Mouse (Mus musculus): ENCODE measurements around the gene Taf12.

DNA sequence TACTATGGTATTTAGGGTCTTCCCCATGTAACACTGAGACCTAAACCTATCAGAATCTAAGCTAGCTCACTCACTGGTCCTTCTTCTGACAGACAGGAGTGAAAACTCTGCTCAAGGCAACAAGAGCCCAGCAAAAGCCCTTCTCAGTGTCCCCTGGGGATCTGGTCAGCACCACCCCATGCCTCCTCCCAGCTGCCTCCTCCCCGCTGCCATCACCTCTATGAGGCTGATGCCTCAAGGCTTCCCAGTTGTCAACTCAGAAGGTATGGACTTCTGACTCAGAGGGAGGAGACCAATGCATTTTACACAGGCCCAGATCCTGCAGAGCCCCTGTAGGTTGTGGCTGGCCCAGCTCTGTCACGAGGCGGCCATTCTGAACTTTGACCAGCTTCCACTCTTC is 67.3 kb downstream of the Taf12 start:
- TF ChIP-seq POLR2A (IDR thresholded peaks at IDR 0.05; ENCODE audit: insufficient read length, low read depth) (no peak), CEBPB (IDR thresholded peaks at IDR 0.05; ENCODE audit: insufficient read depth, poor library complexity, severe bottlenecking) (no peak), E2F4 (IDR thresholded peaks at IDR 0.05; ENCODE audit: insufficient read depth) (no peak), TCF12 (IDR thresholded peaks at IDR 0.05; ENCODE audit: insufficient read depth, poor library complexity, severe bottlenecking) (no peak), SRF (IDR thresholded peaks at IDR 0.05; ENCODE audit: control insufficient read depth, insufficient read length, low read depth) (no peak), POLR2AphosphoS2 (IDR thresholded peaks at IDR 0.05; ENCODE audit: insufficient read length, low read depth) (no peak), USF1 (IDR thresholded peaks at IDR 0.05; ENCODE audit: low read depth) (no peak), MAX (IDR thresholded peaks at IDR 0.05; ENCODE audit: low read depth) (no peak), MYOG (IDR thresholded peaks at IDR 0.05; ENCODE audit: control insufficient read depth in 1 of 3, insufficient read depth in 1 of 3, insufficient read length in 2 of 3, low read depth in 2 of 3) (peak in 1 of 3 experiments; percentile 55), REST (IDR thresholded peaks at IDR 0.05; ENCODE audit: insufficient read depth, insufficient read length) (no peak), TCF3 (IDR thresholded peaks at IDR 0.05; ENCODE audit: insufficient read length, low read depth) (no peak), MYOD1 (IDR thresholded peaks at IDR 0.05; ENCODE audit: control insufficient read depth in 1 of 3, insufficient read length in 2 of 3, low read depth in 2 of 3) (no peak)

Measured in myocyte (in vitro differentiated cells).